Mouse (Mus musculus) urinary bladder, postnatal 25 days (tissue): Measurements from ENCODE around the gene Mobp.

Source experiments
- DNase-seq: peaks from one replicate; pipeline ENCODE4 v3.0.0; 2022; ENCODE audit warnings: low spot score

Mobp gene

GRCm38 (mm10) chr9:120210865-120211264, 61.4 kb downstream of the Mobp start:
- no peak for DNase-seq

- DNase-seq, result no peak
Measured at GRCm38 (mm10) chr9:120212936-120213335, 63.4 kb downstream of the Mobp start.

- no peak for DNase-seq
Measured at GRCm38 (mm10) chr9:120214978-120215495, 65.5 kb downstream of the Mobp start.

GRCm38 (mm10) chr9:120219411-120219810, 69.9 kb downstream of the Mobp start:
- no peak for DNase-seq
